Mouse (Mus musculus): Measurements from ENCODE around the gene Enkd1.

Enkd1 gene

DNA sequence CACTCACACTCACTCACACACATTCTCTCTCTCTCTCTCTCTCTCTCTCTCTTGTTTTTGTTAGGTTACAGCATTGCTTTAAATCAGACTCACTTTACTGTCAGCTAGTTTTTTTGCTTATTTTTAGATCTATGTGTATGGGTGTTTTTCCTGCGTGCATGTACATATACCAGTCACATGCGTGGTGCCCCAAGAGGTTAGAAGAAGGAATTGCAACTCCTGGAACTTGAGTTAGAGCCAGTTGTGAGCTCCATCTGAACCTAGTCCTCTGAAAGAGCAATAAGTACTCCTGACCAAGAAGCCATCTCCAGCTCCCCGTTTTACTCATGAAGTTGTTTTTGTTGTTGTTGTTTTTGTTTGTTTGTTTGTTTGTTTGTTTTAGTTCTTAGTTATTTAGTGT lies 46.8 kb downstream of the Enkd1 start:
- peak; percentile 27 to 42 for DNase-seq (ENCODE audit: low spot score in 2 of 2)

DNA sequence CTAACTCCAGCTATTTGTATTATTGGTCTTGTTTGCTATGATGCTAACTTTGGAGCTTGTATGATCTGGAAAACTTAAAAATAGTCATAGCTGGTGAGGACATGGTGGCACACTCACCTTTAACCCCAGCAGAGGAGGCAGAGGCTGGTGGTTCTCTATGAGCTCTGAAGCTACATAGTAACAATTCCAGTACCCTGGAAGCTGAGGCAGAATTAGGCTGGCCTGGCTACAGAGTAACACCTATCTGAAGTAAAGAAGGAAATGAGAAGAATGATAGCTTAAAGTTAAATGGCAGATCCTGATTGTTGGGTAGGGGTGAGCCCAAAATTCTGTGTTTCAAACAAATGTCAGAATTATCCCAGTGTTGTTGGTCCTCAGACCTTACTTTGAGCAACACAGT lies 50.4 kb downstream of the Enkd1 start:
- no peak for DNase-seq (ENCODE audit: low spot score in 2 of 2)
